Comparison of ENCODE assay signal across 9 mouse cellular contexts in the genomic region with DNA sequence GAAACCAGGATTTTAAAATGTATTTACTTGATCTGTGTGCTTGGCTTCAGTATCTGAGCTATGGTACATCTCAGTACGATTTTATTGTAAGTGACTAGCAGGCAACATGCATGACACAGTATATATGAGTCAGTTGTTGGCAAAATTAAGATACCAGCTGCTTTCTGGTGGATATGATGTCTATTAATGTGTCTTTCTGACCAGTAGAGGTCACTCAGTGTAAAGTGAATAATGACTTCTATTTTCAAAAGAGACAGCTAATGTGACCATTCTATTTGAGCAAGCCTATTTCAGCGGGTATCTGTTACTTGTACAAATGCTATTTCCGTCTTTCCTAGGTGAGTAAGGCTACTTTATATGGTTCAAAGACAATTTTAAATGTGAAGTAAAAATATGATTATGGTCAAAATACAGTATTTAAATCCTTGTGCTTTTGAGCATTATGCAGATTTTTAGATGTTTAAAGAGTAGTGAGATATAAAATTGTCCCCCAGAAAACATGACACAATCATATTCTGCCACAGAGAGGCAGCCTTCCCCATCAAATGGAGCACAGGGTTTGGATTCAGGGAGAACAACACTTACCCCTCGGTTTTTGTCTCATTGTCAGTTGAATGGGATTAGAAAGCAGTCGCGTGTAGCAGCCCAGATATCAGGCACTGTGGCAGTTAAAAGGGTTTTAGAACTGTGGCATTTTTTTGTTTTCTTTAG.
DNase-seq lines count a peak whose midpoint lies in the region; ATAC-seq lines count a peak whose summit lies in the region.
"Had no signal": no experiment of that assay in that cellular context is flagged by ENCODE, and none has a peak within 500 bp of the region (broad histone marks: within the 10 kb centered on the region; RNA-seq: fewer than 3 reads in every experiment).

No protein-coding gene starts in this region.

- H3K9me3 ChIP-seq in forebrain, embryonic 14.5 days (replicated peaks; ENCODE audit: control insufficient read depth, low read length): no peaks in the 10 kb centered on the region
- H3K9me3 ChIP-seq in liver, embryonic 12.5 days (replicated peaks): no peaks in the 10 kb centered on the region
- H3K9me3 ChIP-seq: lung, embryonic 15.5 days had no signal

- no peak overlapping the region for H3K9ac ChIP-seq in forebrain, embryonic 14.5 days (ENCODE audit: low read length)
- H3K9ac ChIP-seq in liver, embryonic 12.5 days: no peak overlapping the region
- H3K9ac ChIP-seq: lung, embryonic 15.5 days had no signal

- no peak overlapping the region for H3K27ac ChIP-seq in forebrain, embryonic 14.5 days (ENCODE audit: low read depth, low read length)
- H3K27ac ChIP-seq in liver, embryonic 12.5 days: no peak overlapping the region
- H3K27ac ChIP-seq: lung, embryonic 15.5 days had no signal

- no peaks in the 10 kb centered on the region for H3K36me3 ChIP-seq in forebrain, embryonic 14.5 days (ENCODE audit: control insufficient read depth, insufficient read depth, low read length)
- no peaks in the 10 kb centered on the region for H3K36me3 ChIP-seq in liver, embryonic 12.5 days
- H3K36me3 ChIP-seq: lung, embryonic 15.5 days had no signal

- WGBS in forebrain, embryonic 14.5 days: 30% methylated on average over 6 of the region's 6 CpGs
- 45% methylated on average over 6 of the region's 6 CpGs for WGBS in liver, embryonic 12.5 days (ENCODE audit: insufficient replicate concordance)

- ATAC-seq in forebrain, embryonic 14.5 days: peak; percentile 82
- ATAC-seq in megakaryocyte progenitor cell, adult 5-6 weeks (replicated peaks; ENCODE audit: poor library complexity): peak; percentile 57
- ATAC-seq in liver, embryonic 12.5 days: no peak

- DNase-seq in heart, adult 8-10 months (ENCODE audit: low spot score): peak; percentile 1
- DNase-seq in heart, postnatal 14 days: no peak
- peak; percentile 83 for DNase-seq in brain, adult 2 months (ENCODE audit: low read depth, low spot score)
- DNase-seq in forebrain, embryonic 14.5 days (ENCODE audit: low spot score): peak; percentile 75
- DNase-seq in adrenal gland, adult 8-10 months: no peak
- DNase-seq in kidney, adult 8-10 months: no peak

- H3K27me3 ChIP-seq in forebrain, embryonic 14.5 days (replicated peaks; ENCODE audit: control insufficient read depth, insufficient read depth, low read length): no peaks in the 10 kb centered on the region
- H3K27me3 ChIP-seq in liver, embryonic 12.5 days (replicated peaks): no peaks in the 10 kb centered on the region
- H3K27me3 ChIP-seq: lung, embryonic 15.5 days had no signal

- H3K4me1 ChIP-seq in forebrain, embryonic 14.5 days (ENCODE audit: control insufficient read depth, insufficient read depth, low read length): peaks cover 3% of the 10 kb centered on the region; the same call in 1 of the 2 replicates
- no peaks in the 10 kb centered on the region for H3K4me1 ChIP-seq in liver, embryonic 12.5 days
- H3K4me1 ChIP-seq: lung, embryonic 15.5 days had no signal

- intact Hi-C loops in heart, postnatal 14 days (cut with DNase I): no loop called here

- no peak overlapping the region for H3K4me3 ChIP-seq in forebrain, embryonic 14.5 days (ENCODE audit: low read depth, low read length)
- H3K4me3 ChIP-seq in liver, embryonic 12.5 days: no peak overlapping the region
- H3K4me3 ChIP-seq: lung, embryonic 15.5 days had no signal

- no peak overlapping the region for H3K4me2 ChIP-seq in forebrain, embryonic 14.5 days (ENCODE audit: low read length)
- H3K4me2 ChIP-seq in liver, embryonic 12.5 days: no peak overlapping the region
- H3K4me2 ChIP-seq: lung, embryonic 15.5 days had no signal

Comparison
In these comparisons a context has a peak if more than half of its experiments do, and no peak if none do; other contexts are left out.
1. DNase-seq: peak in heart, adult 8-10 months (single experiment), brain, adult 2 months (single experiment) and forebrain, embryonic 14.5 days (single experiment); none in heart, postnatal 14 days (0 of 2), adrenal gland, adult 8-10 months (single experiment) and kidney, adult 8-10 months (0 of 2).